Mouse (Mus musculus): ENCODE results near the gene Kat6b.

The Kat6b gene

GRCm38 (mm10) chr14:21720430-21721205 lies 239.4 kb downstream of the Kat6b start:
- DNase-seq: no peak
